Mouse (Mus musculus) heart, embryonic 10.5 days (tissue): ENCODE measurements around the gene Rpa2. TPM values are rescaled to one million over a fixed set of nuclear protein-coding genes. Genes with fewer than 3 reads are reported as not detected.
A peak's percentile ranks its signal among the peaks of the same experiment; 100 is the strongest.
"Not testable (repeated sequence)": the region's sequence is repeated elsewhere in the genome, so short reads cannot be mapped to it uniquely, and the experiment has no call there.

Experiments used
- DNase-seq: peaks from one replicate; pipeline ENCODE4 v3.0.0-alpha.2; 2017; ENCODE audit warnings: low spot score
- H3K27ac ChIP-seq: fragments of 300-500 bp; sonication (generic); 2 replicates; pipeline ENCODE4 v1.5.1; 2016; ENCODE audit warnings: mild to moderate bottlenecking
- H3K27me3 ChIP-seq: fragments of 300-500 bp; sonication (generic); 2 replicates; pipeline ENCODE4 v1.6.1; 2016; ENCODE audit warnings: mild to moderate bottlenecking; ENCODE audit not compliant: poor library complexity, insufficient read depth, severe bottlenecking
- H3K36me3 ChIP-seq: fragments of 300-500 bp; sonication (generic); 2 replicates; pipeline ENCODE4 v1.6.1; 2016; ENCODE audit warnings: mild to moderate bottlenecking, moderate library complexity
- H3K4me1 ChIP-seq: fragments of 300-500 bp; sonication (generic); 2 replicates; pipeline ENCODE4 v1.6.1; 2016; ENCODE audit warnings: mild to moderate bottlenecking
- H3K4me3 ChIP-seq: fragments of 300-500 bp; sonication (generic); 2 replicates; pipeline ENCODE4 v1.5.1; 2016; ENCODE audit warnings: mild to moderate bottlenecking, moderate library complexity
- H3K9me3 ChIP-seq: fragments of 300-500 bp; sonication (generic); 2 replicates; pipeline ENCODE4 v1.6.1; 2016; ENCODE audit warnings: mild to moderate bottlenecking, moderate library complexity
- WGBS: fragments of 180-500 bp; shearing (Covaris S2); methylation state at CpG from one replicate; pipeline ENCODE4 v1.1.7; 2016; 5-methylcytosine and 5-hydroxymethylcytosine counted together
- polyA plus RNA-seq: library from polyadenylated mRNA; unstranded; fragments of >200 nt; fragmentation: Nextera tagmentation; extraction: Ambion mirVana; gene quantifications from 2 replicates; pipeline ENCODE4 v1.2.1, GENCODE M21; 2016

Rpa2 gene
- polyA plus RNA-seq, 1 experiment from 2014 or later = 131 TPM

GRCm38 (mm10) chr4:132778562-132779201 is 10.6 kb downstream of the Rpa2 start:
- no peaks in the 10 kb centered on the region for H3K9me3 ChIP-seq
- no peak overlapping the region for H3K4me3 ChIP-seq
- no peak for DNase-seq
- H3K36me3 ChIP-seq = peaks cover 68% of the 10 kb centered on the region
- no peak overlapping the region for H3K27ac ChIP-seq
- no peaks in the 10 kb centered on the region for H3K27me3 ChIP-seq
- 93% methylated on average over 6 of the region's 6 CpGs for WGBS
- no peaks in the 10 kb centered on the region for H3K4me1 ChIP-seq

- Histone ChIP-seq H3K36me3 (peaks cover 52% of the 10 kb centered on the region), H3K4me3 (no peak overlapping the region), H3K9me3 (no peaks in the 10 kb centered on the region), H3K27ac (no peak overlapping the region), H3K27me3 (no peaks in the 10 kb centered on the region), H3K4me1 (peaks cover 4% of the 10 kb centered on the region; the same call in 1 of the 2 replicates)
- DNase-seq = no peak
- WGBS = 89% methylated on average over 4 of the region's 4 CpGs
Measured at GRCm38 (mm10) chr4:132780288-132780687, 12.2 kb downstream of the Rpa2 start.

- H3K36me3 ChIP-seq = peaks cover 18% of the 10 kb centered on the region
- H3K27ac ChIP-seq = no peak overlapping the region
- H3K4me3 ChIP-seq = no peak overlapping the region
- DNase-seq = no peak
- WGBS = 81% methylated on average over 2 of the region's 2 CpGs
- H3K27me3 ChIP-seq = no peaks in the 10 kb centered on the region
- no peaks in the 10 kb centered on the region for H3K9me3 ChIP-seq
- H3K4me1 ChIP-seq = peaks cover 4% of the 10 kb centered on the region; the same call in 1 of the 2 replicates
Measured at GRCm38 (mm10) chr4:132783732-132784131, 15.6 kb downstream of the Rpa2 start.

- DNase-seq = no peak
- no peak overlapping the region for H3K27ac ChIP-seq
- H3K9me3 ChIP-seq = no peaks in the 10 kb centered on the region
- peaks cover 4% of the 10 kb centered on the region; the same call in 1 of the 2 replicates for H3K36me3 ChIP-seq
- H3K4me3 ChIP-seq = no peak overlapping the region
- WGBS = 89% methylated on average over 13 of the region's 13 CpGs
- peaks cover 7% of the 10 kb centered on the region; the same call in 1 of the 2 replicates for H3K4me1 ChIP-seq
- peaks cover 6% of the 10 kb centered on the region; the same call in 1 of the 2 replicates for H3K27me3 ChIP-seq
Measured at GRCm38 (mm10) chr4:132785228-132785627, 17.1 kb downstream of the Rpa2 start.

- peaks cover 4% of the 10 kb centered on the region; the same call in 1 of the 2 replicates for H3K4me1 ChIP-seq
- no peak overlapping the region for H3K4me3 ChIP-seq
- H3K9me3 ChIP-seq = no peaks in the 10 kb centered on the region
- WGBS = 77% methylated on average over 8 of the region's 8 CpGs
- H3K27me3 ChIP-seq = peaks cover 17% of the 10 kb centered on the region
- DNase-seq = no peak
- no peaks in the 10 kb centered on the region for H3K36me3 ChIP-seq
- no peak overlapping the region for H3K27ac ChIP-seq
Measured at GRCm38 (mm10) chr4:132789731-132790130, 21.6 kb downstream of the Rpa2 start.

- not testable (repeated sequence) for DNase-seq, H3K9me3 ChIP-seq, H3K4me3 ChIP-seq, H3K27ac ChIP-seq, H3K36me3 ChIP-seq
- peaks cover 34% of the 10 kb centered on the region for H3K27me3 ChIP-seq
- H3K4me1 ChIP-seq = peaks cover 20% of the 10 kb centered on the region
- 84% methylated on average over 9 of the region's 9 CpGs for WGBS
Measured at GRCm38 (mm10) chr4:132793322-132794004, 25.3 kb downstream of the Rpa2 start.

GRCm38 (mm10) chr4:132794028-132794427 is 25.9 kb downstream of the Rpa2 start:
- no peaks in the 10 kb centered on the region for H3K36me3 ChIP-seq
- WGBS = 63% methylated on average over 9 of the region's 9 CpGs
- no peak overlapping the region for H3K4me3 ChIP-seq
- DNase-seq = no peak
- no peaks in the 10 kb centered on the region for H3K9me3 ChIP-seq
- no peak overlapping the region for H3K27ac ChIP-seq
- H3K4me1 ChIP-seq = peaks cover 20% of the 10 kb centered on the region
- H3K27me3 ChIP-seq = peaks cover 34% of the 10 kb centered on the region

- Histone ChIP-seq H3K27ac (no peak overlapping the region), H3K4me3 (no peak overlapping the region), H3K36me3 (no peaks in the 10 kb centered on the region), H3K27me3 (peaks cover 29% of the 10 kb centered on the region), H3K9me3 (no peaks in the 10 kb centered on the region), H3K4me1 (peaks cover 16% of the 10 kb centered on the region)
- 65% methylated on average over 8 of the region's 8 CpGs for WGBS
- DNase-seq = no peak
Measured at GRCm38 (mm10) chr4:132794760-132795159, 26.6 kb downstream of the Rpa2 start.

- H3K9me3 ChIP-seq = no peaks in the 10 kb centered on the region
- peaks cover 16% of the 10 kb centered on the region for H3K4me1 ChIP-seq
- H3K27me3 ChIP-seq = peaks cover 28% of the 10 kb centered on the region
- DNase-seq = no peak
- no peak overlapping the region for H3K4me3 ChIP-seq
- H3K27ac ChIP-seq = no peak overlapping the region
- 51% methylated on average over 7 of the region's 7 CpGs for WGBS
- H3K36me3 ChIP-seq = no peaks in the 10 kb centered on the region
Measured at GRCm38 (mm10) chr4:132795171-132795570, 27.0 kb downstream of the Rpa2 start.

GRCm38 (mm10) chr4:132796196-132796886 is 28.2 kb downstream of the Rpa2 start, which contains the start of gene Themis2:
Gene Themis2 (minus strand): TSS chr4:132796387.
- Histone ChIP-seq H3K27me3 (peaks cover 28% of the 10 kb centered on the region), H3K27ac (no peak within 1 kb of the TSS), H3K9me3 (no peaks in the 10 kb centered on the region), H3K4me3 (peak within 1 kb of the TSS; percentile 57), H3K36me3 (no peaks in the 10 kb centered on the region), H3K4me1 (peaks cover 16% of the 10 kb centered on the region)
- 2% methylated on average over 21 of the region's 21 CpGs for WGBS
- DNase-seq = peak; percentile 89

GRCm38 (mm10) chr4:132797461-132797860 is 29.3 kb downstream of the Rpa2 start:
- Histone ChIP-seq H3K36me3 (no peaks in the 10 kb centered on the region), H3K9me3 (no peaks in the 10 kb centered on the region), H3K4me1 (peaks cover 19% of the 10 kb centered on the region), H3K27ac (no peak overlapping the region), H3K4me3 (no peak overlapping the region), H3K27me3 (peaks cover 28% of the 10 kb centered on the region)
- DNase-seq = no peak
- WGBS = 85% methylated on average over 1 of the region's 1 CpGs

- no peak overlapping the region for H3K27ac ChIP-seq
- H3K36me3 ChIP-seq = no peaks in the 10 kb centered on the region
- H3K27me3 ChIP-seq = peaks cover 28% of the 10 kb centered on the region
- H3K4me1 ChIP-seq = peaks cover 19% of the 10 kb centered on the region
- no peaks in the 10 kb centered on the region for H3K9me3 ChIP-seq
- no peak overlapping the region for H3K4me3 ChIP-seq
- 65% methylated on average over 4 of the region's 4 CpGs for WGBS
- DNase-seq = no peak
Measured at GRCm38 (mm10) chr4:132798028-132798427, 29.9 kb downstream of the Rpa2 start.

GRCm38 (mm10) chr4:132798666-132799065 is 30.5 kb downstream of the Rpa2 start:
- not testable (repeated sequence) for H3K9me3 ChIP-seq, DNase-seq, H3K36me3 ChIP-seq, H3K4me3 ChIP-seq, H3K27ac ChIP-seq
- WGBS = 83% methylated on average over 3 of the region's 3 CpGs
- Histone ChIP-seq H3K27me3 (peaks cover 28% of the 10 kb centered on the region), H3K4me1 (peaks cover 19% of the 10 kb centered on the region)
